Mouse (Mus musculus) ES-E14 (cell line): ENCODE results near the gene Ccdc153. TPM values are rescaled to one million over a fixed set of nuclear protein-coding genes. Genes with fewer than 3 reads are reported as not detected.

ENCODE experiments used
- DNase-seq: peaks from one replicate; pipeline ENCODE4 v3.0.0-alpha.2; 2013; ENCODE audit warnings: low read depth, low spot score
- H3K27ac ChIP-seq: 2 replicates; pipeline ENCODE4 v1.5.1; 2012; ENCODE audit warnings: low read depth, mild to moderate bottlenecking, low read length, moderate library complexity, mixed read lengths; ENCODE audit not compliant: poor library complexity, insufficient read depth, severe bottlenecking
- H3K36me3 ChIP-seq: 2 replicates; pipeline ENCODE4 v1.6.1; 2012; ENCODE audit warnings: mild to moderate bottlenecking, low read length, moderate library complexity, mixed read lengths; ENCODE audit not compliant: control insufficient read depth, poor library complexity, insufficient read depth, severe bottlenecking
- H3K4me1 ChIP-seq, 2 experiments: fragments of 150-350 bp in 1 of 2; sonication (generic) in 1 of 2; 2 replicates each; pipeline ENCODE4 v1.6.1; 2012; ENCODE audit warnings: low read length in 2 of 2, mild to moderate bottlenecking in 1 of 2, mixed read lengths in 1 of 2; ENCODE audit not compliant: control insufficient read depth in 2 of 2, insufficient read depth in 2 of 2, poor library complexity in 1 of 2
- H3K4me3 ChIP-seq, 2 experiments: fragments of 150-350 bp in 1 of 2; sonication (generic) in 1 of 2; 2 replicates each; pipeline ENCODE4 v1.5.1; 2012; ENCODE audit warnings: low read length in 2 of 2, low read depth in 1 of 2, mild to moderate bottlenecking in 1 of 2, mixed read lengths in 1 of 2; ENCODE audit not compliant: insufficient read depth in 1 of 2, poor library complexity in 1 of 2, severe bottlenecking in 1 of 2
- H3K9ac ChIP-seq: 2 replicates; pipeline ENCODE4 v1.6.1; 2012; ENCODE audit warnings: low read depth, mild to moderate bottlenecking, low read length, mixed read lengths; ENCODE audit not compliant: poor library complexity, insufficient read depth, severe bottlenecking
- H3K9me3 ChIP-seq: fragments of 150-350 bp; sonication (generic); 2 replicates; pipeline ENCODE4 v1.6.1; 2012; ENCODE audit warnings: low read depth, mild to moderate bottlenecking, low read length; ENCODE audit not compliant: control insufficient read depth, insufficient read depth
- CHD2 ChIP-seq: IDR thresholded peaks from 2 replicates; pipeline ENCODE4 v1.6.1; 2014; ENCODE audit warnings: mild to moderate bottlenecking, low read depth, low read length, inconsistent platforms
- HCFC1 ChIP-seq: IDR thresholded peaks from 2 replicates; pipeline ENCODE4 v1.6.1; 2012; ENCODE audit warnings: low read length, inconsistent platforms, borderline replicate concordance; ENCODE audit not compliant: insufficient read depth
- MAFK ChIP-seq: IDR thresholded peaks from 2 replicates; pipeline ENCODE4 v1.6.1; 2014; ENCODE audit warnings: mild to moderate bottlenecking, low read depth, low read length, inconsistent platforms; ENCODE audit not compliant: insufficient read depth
- ZC3H11A ChIP-seq: IDR thresholded peaks from 2 replicates; pipeline ENCODE4 v1.6.1; 2012; ENCODE audit warnings: low read depth, mild to moderate bottlenecking, inconsistent platforms, low read length, borderline replicate concordance
- ZNF384 ChIP-seq: IDR thresholded peaks from 2 replicates; pipeline ENCODE4 v1.6.1; 2012; ENCODE audit warnings: low read depth, low read length, inconsistent platforms
- in situ Hi-C, 2 experiments: fragments of 600-800 bp; cut with MboI; formaldehyde crosslinking; loops; one replicate each; pipeline ENCODE4 v1.15.1; 2025; ENCODE audit warnings: low sequenced_read_pairs in 2 of 2, inconsistent platforms in 1 of 2; ENCODE audit not compliant: unreplicated experiment in 2 of 2
- total RNA-seq: library from RNA; depleted of rRNA; stranded (reverse); fragments of 300-350 nt; gene quantifications from 2 replicates; pipeline ENCODE4 v1.2.3, GENCODE M21; 2012

Gene Ccdc153
- total RNA-seq, 1 experiment, result not detected

- Histone ChIP-seq H3K9ac (no peak overlapping the region), H3K27ac (no peak overlapping the region), H3K4me1 (no peaks in the 10 kb centered on the region), H3K9me3 (no peaks in the 10 kb centered on the region), H3K36me3 (no peaks in the 10 kb centered on the region), H3K4me3 (no peak overlapping the region)
- TF ChIP-seq CHD2, result no peak
- TF ChIP-seq HCFC1, result no peak
- TF ChIP-seq ZC3H11A, result no peak
- TF ChIP-seq MAFK, result no peak
- TF ChIP-seq ZNF384, result no peak
- no peak for DNase-seq
- in situ Hi-C loops, result no loop called here
These were observed 31.1 kb upstream of the Ccdc153 start for GRCm38 (mm10) chr9:44209416-44209815.

GRCm38 (mm10) chr9:44212406-44212805, 28.1 kb upstream of the Ccdc153 start:
- H3K9ac ChIP-seq, result no peak overlapping the region
- H3K4me1 ChIP-seq, result no peaks in the 10 kb centered on the region
- no peak overlapping the region for H3K27ac ChIP-seq
- in situ Hi-C loops, result no loop called here
- no peak overlapping the region for H3K4me3 ChIP-seq
- no peak for TF ChIP-seq CHD2
- no peak for TF ChIP-seq HCFC1
- no peak for TF ChIP-seq ZNF384
- no peak for TF ChIP-seq MAFK
- TF ChIP-seq ZC3H11A, result no peak
- H3K9me3 ChIP-seq, result no peaks in the 10 kb centered on the region
- no peak for DNase-seq
- no peaks in the 10 kb centered on the region for H3K36me3 ChIP-seq

GRCm38 (mm10) chr9:44213538-44213937, 26.9 kb upstream of the Ccdc153 start:
- no peak overlapping the region for H3K9ac ChIP-seq
- H3K36me3 ChIP-seq, result no peaks in the 10 kb centered on the region
- H3K9me3 ChIP-seq, result no peaks in the 10 kb centered on the region
- no peak overlapping the region for H3K27ac ChIP-seq
- no peak overlapping the region for H3K4me3 ChIP-seq
- no peak for TF ChIP-seq ZNF384
- TF ChIP-seq ZC3H11A, result no peak
- no peak for TF ChIP-seq MAFK
- no peak for TF ChIP-seq HCFC1
- TF ChIP-seq CHD2, result no peak
- in situ Hi-C loops, result no loop called here
- H3K4me1 ChIP-seq, result no peaks in the 10 kb centered on the region
- no peak for DNase-seq

GRCm38 (mm10) chr9:44225993-44226392, 14.5 kb upstream of the Ccdc153 start:
- H3K4me1 ChIP-seq, result peaks cover 0 to 6% of the 10 kb centered on the region in 2 experiments; a peak in 2 of 4 replicates
- in situ Hi-C loops, result no loop called here
- TF ChIP-seq CHD2, result no peak
- no peak for TF ChIP-seq ZC3H11A
- TF ChIP-seq HCFC1, result no peak
- no peak for TF ChIP-seq ZNF384
- TF ChIP-seq MAFK, result no peak

GRCm38 (mm10) chr9:44231609-44232008, 8.9 kb upstream of the Ccdc153 start:
- H3K9me3 ChIP-seq, result no peaks in the 10 kb centered on the region
- H3K27ac ChIP-seq, result no peak overlapping the region
- no peak overlapping the region for H3K4me3 ChIP-seq
- no peak for DNase-seq
- in situ Hi-C loops, result no loop called here
- no peak overlapping the region for H3K9ac ChIP-seq
- H3K36me3 ChIP-seq, result peaks cover 2% of the 10 kb centered on the region; the same call in 1 of the 2 replicates
- H3K4me1 ChIP-seq, result peaks cover 2 to 4% of the 10 kb centered on the region in 2 experiments; a peak in 2 of 4 replicates
- no peak for TF ChIP-seq ZNF384
- TF ChIP-seq CHD2, result no peak

More at GRCm38 (mm10) chr9:44225993-44226392, 14.5 kb upstream of the Ccdc153 start:
- Histone ChIP-seq H3K36me3 (peaks cover 2% of the 10 kb centered on the region; the same call in 1 of the 2 replicates), H3K9ac (no peak overlapping the region), H3K4me3 (no peak overlapping the region), H3K9me3 (no peaks in the 10 kb centered on the region), H3K27ac (no peak overlapping the region)
- no peak for DNase-seq
